Mouse (Mus musculus): Measurements from ENCODE around the gene Psg26.

GRCm38 (mm10) chr7:18524668-18525067, 40.7 kb upstream of the Psg26 start:
- TF ChIP-seq POLR2A (IDR thresholded peaks at IDR 0.05; ENCODE audit: insufficient read depth, low read depth, low read length) (no peak), CTCF (IDR thresholded peaks at IDR 0.05; ENCODE audit: insufficient read depth, low read depth, low read length) (no peak)

Measured in olfactory bulb, adult 2 months (tissue).